Mouse (Mus musculus) ovary, postnatal 10 days (tissue): Measurements from ENCODE around the gene Mlh3.
"Not testable (repeated sequence)": the region's sequence is repeated elsewhere in the genome, so short reads cannot be mapped to it uniquely, and the experiment has no call there.

Source experiments
- DNase-seq: peaks from one replicate; pipeline ENCODE4 v3.0.0; 2022; ENCODE audit warnings: low spot score

Gene Mlh3

GRCm38 (mm10) chr12:85270319-85270718 lies at the start of gene Mlh3:
Gene Mlh3, minus strand, starts transcription at chr12:85270599.
- peak; percentile 58 for DNase-seq

- no peak for DNase-seq
Measured at GRCm38 (mm10) chr12:85308651-85309050, 38.3 kb upstream of the Mlh3 start.

- peak; percentile 71 for DNase-seq
Measured at GRCm38 (mm10) chr12:85305247-85305892, 35.0 kb upstream of the Mlh3 start.

DNA sequence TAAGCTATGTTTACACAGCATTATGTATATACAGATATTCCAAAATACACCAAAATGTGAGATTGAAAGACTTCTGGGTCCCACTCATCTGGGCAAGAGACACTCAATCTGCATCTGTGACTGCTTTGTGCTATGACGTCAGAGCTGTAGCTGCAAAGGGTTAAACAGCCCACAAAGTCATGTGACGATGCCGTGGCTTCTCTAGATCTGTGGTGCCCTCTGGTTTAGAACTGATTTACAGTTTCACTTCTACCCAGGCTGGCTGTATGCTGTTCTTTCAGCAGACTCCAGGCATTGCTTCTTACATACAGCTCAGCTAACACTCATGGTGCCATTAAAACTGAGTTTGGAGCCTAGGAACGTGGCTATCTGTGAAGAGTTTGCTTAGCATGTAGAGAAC lies 34.3 kb upstream of the Mlh3 start:
- no peak for DNase-seq

DNA sequence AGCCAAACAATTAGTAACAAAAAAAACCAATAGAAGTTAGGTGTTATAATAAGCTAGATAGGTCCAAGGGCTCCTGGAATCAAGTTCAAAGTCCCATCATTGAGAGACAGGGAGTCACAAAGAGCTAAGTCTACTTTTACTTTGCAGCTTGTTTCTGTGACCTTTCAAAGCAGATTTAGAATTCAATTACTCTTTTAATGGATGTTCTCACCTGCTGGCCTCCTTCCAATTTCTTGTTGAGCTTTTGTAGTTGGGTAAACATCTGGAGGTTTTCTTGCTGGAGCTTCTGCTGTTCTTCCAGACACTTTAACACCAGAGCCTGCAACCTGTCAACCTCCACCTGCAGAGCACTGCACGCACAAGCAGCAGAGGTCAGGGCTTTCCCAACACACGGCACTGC lies 32.9 kb upstream of the Mlh3 start:
- DNase-seq, result no peak

GRCm38 (mm10) chr12:85298835-85299180 lies 28.4 kb upstream of the Mlh3 start:
- no peak for DNase-seq

DNA sequence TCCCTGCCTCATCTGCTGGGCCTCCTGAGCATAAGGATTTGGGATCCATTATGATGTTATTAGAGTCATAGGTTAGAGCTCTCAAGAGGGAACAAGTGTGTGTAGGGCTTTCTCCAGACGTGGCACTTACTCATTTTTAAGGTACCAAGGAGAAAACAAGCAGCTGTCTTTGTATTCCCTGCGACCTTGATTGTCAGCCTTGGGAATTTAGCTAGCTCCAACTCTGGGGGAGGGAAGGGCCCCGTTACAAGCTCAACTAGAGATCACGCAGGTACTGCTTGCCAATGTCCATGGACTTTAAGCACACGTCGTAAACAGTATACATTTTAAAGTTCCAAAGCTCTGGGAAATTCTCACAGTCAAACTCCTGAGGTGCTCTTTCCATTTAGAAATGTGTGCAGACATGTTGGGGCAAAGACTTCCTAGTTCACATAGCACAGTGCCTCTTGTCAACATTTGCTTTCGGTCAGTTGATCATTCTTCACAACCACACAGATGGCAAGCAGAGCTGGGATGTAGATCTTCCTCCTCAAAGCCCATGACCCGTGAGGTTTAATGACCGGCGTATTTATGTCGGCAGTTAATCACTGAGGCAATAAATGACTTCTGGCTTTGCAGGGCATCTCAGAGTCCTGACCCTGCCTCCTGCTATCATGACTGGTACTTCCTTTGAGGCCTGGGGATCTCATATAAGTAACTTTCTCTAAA lies 27.9 kb upstream of the Mlh3 start:
- DNase-seq, result no peak

- DNase-seq, result no peak
Measured at GRCm38 (mm10) chr12:85297345-85297997, 27.1 kb upstream of the Mlh3 start.

DNA sequence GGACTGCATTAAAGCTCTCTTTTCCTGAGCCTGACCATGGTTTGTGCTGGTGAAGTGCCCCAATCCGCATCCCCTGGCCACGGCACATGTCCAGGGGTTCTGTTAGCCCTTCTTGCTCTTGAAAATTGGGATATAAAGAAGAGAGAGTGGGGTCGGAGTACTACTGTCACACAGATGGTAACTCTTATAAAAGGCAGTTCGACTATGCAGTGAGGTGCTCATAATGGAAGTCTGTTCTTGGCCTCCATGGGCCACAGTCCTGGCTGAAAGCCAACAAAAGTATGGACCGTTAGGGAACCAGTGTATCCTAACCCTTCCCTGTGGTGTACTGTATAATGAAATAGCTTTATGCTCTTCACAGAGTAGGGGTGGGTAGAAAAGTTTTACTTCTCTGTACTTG lies 26.5 kb upstream of the Mlh3 start:
- DNase-seq, result no peak

- no peak for DNase-seq
Measured at GRCm38 (mm10) chr12:85295506-85295905, 25.1 kb upstream of the Mlh3 start.

- DNase-seq, result no peak
Measured at GRCm38 (mm10) chr12:85292906-85293305, 22.5 kb upstream of the Mlh3 start.

GRCm38 (mm10) chr12:85292288-85292687 lies 21.9 kb upstream of the Mlh3 start:
- DNase-seq, result no peak

DNA sequence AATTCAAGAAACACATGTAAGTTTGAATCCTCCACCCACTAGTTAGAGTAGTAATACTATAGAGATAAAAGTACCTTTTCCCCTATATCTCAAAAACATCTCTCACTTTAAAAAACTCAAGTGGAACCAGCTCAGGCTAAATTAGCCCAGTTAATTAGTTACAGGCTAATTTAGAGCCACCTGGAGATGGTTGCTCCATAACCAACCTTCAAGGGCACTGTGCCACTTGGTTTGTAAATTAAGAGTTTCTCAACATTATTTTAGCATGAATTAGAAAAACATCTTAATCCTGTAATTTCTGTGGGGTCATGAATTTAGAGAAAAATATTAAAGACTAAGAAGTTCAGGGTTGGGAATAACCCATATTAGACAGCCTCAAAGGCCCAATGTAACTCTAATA lies 21.1 kb upstream of the Mlh3 start:
- DNase-seq, result no peak

- no peak for DNase-seq
Measured at GRCm38 (mm10) chr12:85290633-85291032, 20.2 kb upstream of the Mlh3 start.

- no peak for DNase-seq
Measured at GRCm38 (mm10) chr12:85289157-85290000, 19.0 kb upstream of the Mlh3 start.

DNA sequence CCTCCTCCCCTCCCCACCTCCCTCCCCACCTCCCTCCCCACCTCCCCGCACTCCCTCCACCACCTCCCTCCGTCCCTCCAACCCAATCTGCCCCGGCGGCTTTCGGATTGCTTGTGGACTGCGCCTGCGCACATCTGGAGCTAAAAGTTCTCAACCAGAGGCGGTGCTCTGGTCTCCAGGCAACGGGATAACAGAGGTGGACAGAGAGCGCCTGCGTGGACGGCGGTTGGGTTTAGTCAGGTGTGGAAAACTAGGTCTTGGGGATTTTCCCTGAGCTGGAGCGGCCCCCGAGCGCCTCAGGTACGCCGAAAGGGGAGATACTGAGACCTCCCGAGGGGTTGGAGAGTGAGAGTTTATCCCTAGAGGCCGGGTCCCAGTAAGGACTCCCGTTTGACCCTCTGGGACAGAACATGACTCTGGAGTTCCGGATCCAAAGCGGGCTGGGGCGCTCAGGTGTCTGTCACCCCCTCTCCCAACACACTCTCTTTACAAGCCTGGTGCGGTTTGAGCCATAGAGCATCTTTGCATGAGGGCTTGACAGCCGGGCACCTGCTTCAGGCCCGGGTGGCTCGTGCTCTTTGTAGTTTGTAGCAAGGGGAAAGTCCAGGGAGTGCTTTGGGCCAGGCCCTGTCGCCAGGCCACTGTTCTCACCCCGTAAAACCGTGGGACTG lies 18.2 kb upstream of the Mlh3 start, which contains the start of gene Zc2hc1c:
TSS of gene Zc2hc1c (plus strand) at position 106 of the 671 bp plus-strand sequence.
- peak; percentile 60 for DNase-seq

GRCm38 (mm10) chr12:85287809-85288485 lies 17.5 kb upstream of the Mlh3 start, which contains the start of gene Acyp1:
Gene Acyp1, minus strand, starts transcription at chr12:85288438.
- DNase-seq, result peak; percentile 33

GRCm38 (mm10) chr12:85286941-85287340 lies 16.5 kb upstream of the Mlh3 start:
- DNase-seq, result no peak

- no peak for DNase-seq
Measured at GRCm38 (mm10) chr12:85284996-85285395, 14.6 kb upstream of the Mlh3 start.

GRCm38 (mm10) chr12:85284331-85284730 lies 13.9 kb upstream of the Mlh3 start:
- DNase-seq, result no peak

DNA sequence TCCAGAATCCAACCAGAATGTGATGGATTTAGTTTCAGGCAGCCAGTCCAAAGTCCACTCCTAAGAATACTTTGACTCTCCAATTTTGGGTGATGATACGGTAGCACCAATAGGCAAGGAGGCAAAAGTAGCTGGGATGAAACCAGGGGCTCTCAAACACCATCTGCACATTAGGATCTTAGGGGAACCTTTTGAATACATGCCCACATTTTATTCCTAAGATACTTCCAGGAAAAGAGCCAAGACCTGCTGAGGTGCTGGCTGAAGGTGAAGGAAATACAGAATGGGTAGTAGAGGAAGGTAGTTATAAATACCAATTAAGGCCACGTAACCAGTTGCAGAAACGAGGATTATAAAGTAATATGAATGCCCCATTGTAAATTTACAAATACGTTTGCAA lies 11.4 kb upstream of the Mlh3 start:
- DNase-seq, result not testable (repeated sequence)
